Mouse (Mus musculus) midbrain, embryonic 10.5 days (tissue): ENCODE measurements around the gene Trpc4ap. TPM values are rescaled to one million over a fixed set of nuclear protein-coding genes. Genes with fewer than 3 reads are reported as not detected.
"Not testable (repeated sequence)": the region's sequence is repeated elsewhere in the genome, so short reads cannot be mapped to it uniquely, and the experiment has no call there.

ENCODE experiments used
- DNase-seq: peaks from one replicate; pipeline ENCODE4 v3.0.0-alpha.2; 2017; ENCODE audit warnings: low spot score
- H3K27ac ChIP-seq: fragments of 300-500 bp; sonication (generic); replicated peaks from 2 replicates; pipeline ENCODE4 v1.5.1; 2016; ENCODE audit warnings: mild to moderate bottlenecking
- H3K27me3 ChIP-seq: fragments of 300-500 bp; sonication (generic); 2 replicates; pipeline ENCODE4 v1.6.1; 2016; ENCODE audit warnings: low read depth, mild to moderate bottlenecking; ENCODE audit not compliant: poor library complexity, severe bottlenecking
- H3K36me3 ChIP-seq: fragments of 300-500 bp; sonication (generic); 2 replicates; pipeline ENCODE4 v1.6.1; 2016; ENCODE audit warnings: mild to moderate bottlenecking, moderate library complexity
- H3K4me1 ChIP-seq: fragments of 300-500 bp; sonication (generic); 2 replicates; pipeline ENCODE4 v1.6.1; 2016
- H3K4me3 ChIP-seq: fragments of 300-500 bp; sonication (generic); 2 replicates; pipeline ENCODE4 v1.5.1; 2016; ENCODE audit warnings: mild to moderate bottlenecking, moderate library complexity
- H3K9me3 ChIP-seq: fragments of 300-500 bp; sonication (generic); replicated peaks from 2 replicates; pipeline ENCODE4 v1.6.1; 2016; ENCODE audit warnings: mild to moderate bottlenecking
- WGBS: fragments of 180-500 bp; shearing (Covaris S2); methylation state at CpG from one replicate; pipeline ENCODE4 v1.1.7; 2016; 5-methylcytosine and 5-hydroxymethylcytosine counted together
- polyA plus RNA-seq: library from polyadenylated mRNA; unstranded; fragments of >200 nt; fragmentation: Nextera tagmentation; extraction: Ambion mirVana; gene quantifications from 2 replicates; pipeline ENCODE4 v1.2.1, GENCODE M21; 2016

Gene Trpc4ap
- polyA plus RNA-seq, 1 experiment from 2014 or later = 123 TPM

- 21% methylated on average over 8 of the region's 8 CpGs for WGBS
- DNase-seq = peak; percentile 87
- Histone ChIP-seq H3K36me3 (no peaks in the 10 kb centered on the region), H3K9me3 (no peaks in the 10 kb centered on the region), H3K4me3 (no peak overlapping the region), H3K27me3 (peaks cover 22% of the 10 kb centered on the region; the same call in 1 of the 2 replicates), H3K27ac (no peak overlapping the region), H3K4me1 (peaks cover 12% of the 10 kb centered on the region)
Observed at GRCm38 (mm10) chr2:155619817-155620216, 72.4 kb downstream of the Trpc4ap start.

GRCm38 (mm10) chr2:155616971-155617370 is 75.2 kb downstream of the Trpc4ap start:
- no peak for DNase-seq
- Histone ChIP-seq H3K4me1 (peaks cover 20% of the 10 kb centered on the region), H3K4me3 (no peak overlapping the region), H3K9me3 (no peaks in the 10 kb centered on the region), H3K27ac (no peak overlapping the region), H3K27me3 (peaks cover 30% of the 10 kb centered on the region), H3K36me3 (no peaks in the 10 kb centered on the region)
- 58% methylated on average over 6 of the region's 6 CpGs for WGBS

GRCm38 (mm10) chr2:155613953-155614352 is 78.2 kb downstream of the Trpc4ap start:
- no peak for DNase-seq
- Histone ChIP-seq H3K9me3 (no peaks in the 10 kb centered on the region), H3K27me3 (peaks cover 27% of the 10 kb centered on the region), H3K36me3 (no peaks in the 10 kb centered on the region), H3K4me1 (peaks cover 20% of the 10 kb centered on the region), H3K27ac (no peak overlapping the region), H3K4me3 (peak overlapping the region; percentile 50; the same call in 1 of the 2 replicates)
- 74% methylated on average over 8 of the region's 8 CpGs for WGBS

- Histone ChIP-seq H3K9me3 (no peaks in the 10 kb centered on the region), H3K36me3 (no peaks in the 10 kb centered on the region), H3K4me3 (peak overlapping the region; percentile 50), H3K27ac (peak overlapping the region; percentile 64), H3K27me3 (peaks cover 27% of the 10 kb centered on the region), H3K4me1 (peaks cover 20% of the 10 kb centered on the region)
- 4% methylated on average over 20 of the region's 20 CpGs for WGBS
- peak; percentile 45 for DNase-seq
Observed at GRCm38 (mm10) chr2:155613326-155613755, 78.8 kb downstream of the Trpc4ap start.

GRCm38 (mm10) chr2:155611834-155612550 is 80.2 kb downstream of the Trpc4ap start:
- DNase-seq = no peak
- Histone ChIP-seq H3K9me3 (no peaks in the 10 kb centered on the region), H3K36me3 (no peaks in the 10 kb centered on the region), H3K27ac (no peak overlapping the region), H3K4me3 (no peak overlapping the region), H3K4me1 (peaks cover 20% of the 10 kb centered on the region), H3K27me3 (peaks cover 27% of the 10 kb centered on the region)
- WGBS = 90% methylated on average over 9 of the region's 9 CpGs

GRCm38 (mm10) chr2:155610978-155611377 is 81.2 kb downstream of the Trpc4ap start, which contains the start of gene Myh7b:
TSS of gene Myh7b (plus strand) at chr2:155611212.
- DNase-seq = no peak
- no peaks in the 10 kb centered on the region for H3K36me3 ChIP-seq
- no peak within 1 kb of the TSS for H3K27ac ChIP-seq
- WGBS = 42% methylated on average over 4 of the region's 4 CpGs
- no peak within 1 kb of the TSS for H3K4me3 ChIP-seq
- no peaks in the 10 kb centered on the region for H3K9me3 ChIP-seq
- H3K27me3 ChIP-seq = peaks cover 27% of the 10 kb centered on the region
- peaks cover 20% of the 10 kb centered on the region for H3K4me1 ChIP-seq

GRCm38 (mm10) chr2:155606360-155606759 is 85.8 kb downstream of the Trpc4ap start:
- Histone ChIP-seq H3K9me3 (no peaks in the 10 kb centered on the region), H3K27ac (peak overlapping the region; percentile 38; the same call in 1 of the 2 replicates), H3K4me3 (no peak overlapping the region), H3K36me3 (no peaks in the 10 kb centered on the region), H3K27me3 (no peaks in the 10 kb centered on the region), H3K4me1 (peaks cover 10% of the 10 kb centered on the region)
- DNase-seq = no peak
- 88% methylated on average over 4 of the region's 4 CpGs for WGBS

- H3K27ac ChIP-seq = 0 out of 2 replicates have a peak overlapping the region, but pooled peaks have one; percentile 2
- H3K27me3 ChIP-seq, H3K4me3 ChIP-seq, H3K36me3 ChIP-seq, H3K9me3 ChIP-seq, DNase-seq, H3K4me1 ChIP-seq: not testable (repeated sequence)
- WGBS = 83% methylated on average over 4 of the region's 4 CpGs
Observed at GRCm38 (mm10) chr2:155605236-155605589, 87.0 kb downstream of the Trpc4ap start.

- Histone ChIP-seq H3K27me3 (no peaks in the 10 kb centered on the region), H3K9me3 (no peaks in the 10 kb centered on the region), H3K4me1 (peaks cover 4% of the 10 kb centered on the region), H3K27ac (0 out of 2 replicates have a peak overlapping the region, but pooled peaks have one; percentile 2), H3K36me3 (no peaks in the 10 kb centered on the region), H3K4me3 (no peak overlapping the region)
- no peak for DNase-seq
- 70% methylated on average over 10 of the region's 10 CpGs for WGBS
Observed at GRCm38 (mm10) chr2:155604560-155605235, 87.5 kb downstream of the Trpc4ap start.

GRCm38 (mm10) chr2:155603707-155604106 is 88.5 kb downstream of the Trpc4ap start:
- no peaks in the 10 kb centered on the region for H3K36me3 ChIP-seq
- DNase-seq = no peak
- H3K4me1 ChIP-seq = peaks cover 4% of the 10 kb centered on the region
- H3K4me3 ChIP-seq = no peak overlapping the region
- WGBS = 66% methylated on average over 3 of the region's 3 CpGs
- no peak overlapping the region; the same call in 1 of the 2 replicates for H3K27ac ChIP-seq
- no peaks in the 10 kb centered on the region for H3K27me3 ChIP-seq
- no peaks in the 10 kb centered on the region for H3K9me3 ChIP-seq

- Histone ChIP-seq H3K9me3 (no peaks in the 10 kb centered on the region), H3K27me3 (no peaks in the 10 kb centered on the region), H3K4me1 (peaks cover 16% of the 10 kb centered on the region), H3K4me3 (no peak overlapping the region), H3K36me3 (no peaks in the 10 kb centered on the region), H3K27ac (no peak overlapping the region)
- WGBS = 86% methylated on average over 6 of the region's 6 CpGs
- no peak for DNase-seq
Observed at GRCm38 (mm10) chr2:155595516-155595915, 96.7 kb downstream of the Trpc4ap start.

GRCm38 (mm10) chr2:155592854-155593283 is 99.3 kb downstream of the Trpc4ap start:
- Histone ChIP-seq H3K9me3 (no peaks in the 10 kb centered on the region), H3K27me3 (no peaks in the 10 kb centered on the region), H3K27ac (peak overlapping the region; percentile 93), H3K4me3 (peak overlapping the region; percentile 69), H3K4me1 (peaks cover 16% of the 10 kb centered on the region), H3K36me3 (no peaks in the 10 kb centered on the region)
- no peak for DNase-seq
- 1% methylated on average over 9 of the region's 9 CpGs for WGBS
